Mouse (Mus musculus): ENCODE measurements around the gene Kif4.

The Kif4 gene

DNA sequence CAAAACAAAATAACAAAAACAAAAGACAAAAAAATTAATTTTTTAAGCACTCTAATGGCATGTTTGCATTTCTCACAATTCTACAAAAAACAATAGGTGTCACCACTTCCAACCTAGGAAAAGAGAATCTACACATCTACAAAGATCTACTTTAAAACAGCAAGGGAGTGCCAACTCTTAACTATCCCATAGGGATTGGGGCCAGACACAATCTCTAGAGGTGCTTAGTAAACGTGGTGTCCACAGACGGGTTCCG lies at the start of gene Kif4:
Kif4 (plus strand) TSS at position 192 of the 256 bp plus-strand sequence.
- no peak for DNase-seq

- DNase-seq, result no peak
Observed at GRCm38 (mm10) chrX:100594791-100595190, 30.7 kb upstream of the Kif4 start, which contains the start of gene P2ry4. TSS of gene P2ry4 (minus strand) at chrX:100594869.

DNA sequence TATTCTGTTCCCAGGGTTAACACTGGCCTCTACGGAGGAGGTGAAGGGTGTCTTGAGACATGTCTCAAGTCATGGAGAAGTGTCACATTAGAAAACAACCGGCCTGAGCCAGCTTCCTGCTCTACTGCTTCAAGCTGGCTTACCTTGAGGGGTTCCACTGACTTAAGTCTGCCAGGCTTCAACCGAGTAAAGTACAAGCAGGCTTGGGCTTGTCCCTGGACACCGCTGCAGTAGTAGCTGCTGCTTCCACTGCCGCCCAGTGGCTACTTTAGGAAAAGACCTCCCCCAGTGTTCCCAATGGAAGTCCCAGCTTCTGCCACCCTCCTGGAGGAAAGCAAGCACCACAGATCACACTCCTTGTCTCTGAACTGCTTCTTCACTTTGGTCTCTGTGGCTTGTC lies 28.1 kb upstream of the Kif4 start:
- DNase-seq, result no peak

GRCm38 (mm10) chrX:100599755-100600154 lies 25.8 kb upstream of the Kif4 start:
- no peak for DNase-seq

- DNase-seq, result no peak
Observed at GRCm38 (mm10) chrX:100605314-100605713, 20.2 kb upstream of the Kif4 start, which contains the start of gene Arr3. TSS of gene Arr3 (plus strand) at chrX:100605497.

GRCm38 (mm10) chrX:100618488-100618887 lies 7.0 kb upstream of the Kif4 start:
- DNase-seq, result no peak

- DNase-seq, result no peak
Observed at GRCm38 (mm10) chrX:100621366-100621765, 4.2 kb upstream of the Kif4 start.

- DNase-seq, result no peak
Observed at GRCm38 (mm10) chrX:100624242-100624641, 1.3 kb upstream of the Kif4 start.

GRCm38 (mm10) chrX:100625146-100625545 lies 391 bp upstream of the Kif4 start:
- no peak for DNase-seq

DNA sequence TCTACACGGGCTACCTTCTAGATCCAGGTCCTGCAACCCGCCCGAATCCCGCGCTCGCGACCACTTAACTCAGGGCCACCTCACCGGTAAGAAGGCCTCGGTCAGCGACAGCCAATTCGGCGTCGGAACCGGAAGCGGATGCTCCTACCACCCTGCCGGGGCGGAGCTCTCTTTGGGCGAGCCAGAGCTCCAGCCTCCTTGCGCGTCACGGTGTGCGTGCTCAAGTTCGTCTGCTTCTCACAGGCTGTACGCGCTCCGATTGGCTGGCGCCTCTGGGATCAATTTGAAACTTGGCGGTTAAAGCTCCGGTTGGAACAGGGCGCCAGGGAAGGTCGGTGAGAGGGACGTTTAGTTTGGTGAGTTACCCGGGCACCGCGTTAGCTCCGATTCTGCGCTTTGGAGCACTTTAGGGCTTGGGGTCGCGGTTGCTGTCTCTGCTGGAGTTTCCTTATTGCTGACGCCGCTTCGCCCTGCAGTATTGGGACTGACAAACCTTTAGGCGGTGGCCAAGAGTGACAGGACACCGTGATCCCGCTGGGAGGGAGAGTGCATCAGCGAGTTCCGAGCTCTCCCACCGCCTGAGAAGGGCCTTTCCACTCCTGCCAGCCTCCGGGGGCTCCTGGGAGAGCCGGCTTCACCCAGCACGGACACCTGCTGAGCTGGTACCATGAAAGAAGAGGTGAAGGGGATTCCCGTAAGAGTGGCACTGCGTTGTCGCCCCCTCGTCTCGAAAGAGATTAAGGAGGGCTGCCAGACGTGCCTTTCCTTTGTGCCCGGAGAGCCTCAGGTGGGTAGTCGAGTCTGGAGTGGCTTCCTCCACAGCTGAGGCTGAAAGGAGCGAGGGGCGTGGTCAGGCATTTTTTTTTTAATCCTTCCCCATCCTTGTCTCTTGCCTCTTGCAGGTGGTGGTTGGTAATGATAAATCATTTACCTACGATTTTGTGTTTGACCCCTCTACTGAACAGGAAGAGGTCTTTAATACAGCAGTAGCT lies 561 bp downstream of the Kif4 start, which contains the start of gene Pdzd11:
Pdzd11 (minus strand) TSS at position 767 of the 992 bp plus-strand sequence.
- DNase-seq, result peak; percentile 71 to 73

DNA sequence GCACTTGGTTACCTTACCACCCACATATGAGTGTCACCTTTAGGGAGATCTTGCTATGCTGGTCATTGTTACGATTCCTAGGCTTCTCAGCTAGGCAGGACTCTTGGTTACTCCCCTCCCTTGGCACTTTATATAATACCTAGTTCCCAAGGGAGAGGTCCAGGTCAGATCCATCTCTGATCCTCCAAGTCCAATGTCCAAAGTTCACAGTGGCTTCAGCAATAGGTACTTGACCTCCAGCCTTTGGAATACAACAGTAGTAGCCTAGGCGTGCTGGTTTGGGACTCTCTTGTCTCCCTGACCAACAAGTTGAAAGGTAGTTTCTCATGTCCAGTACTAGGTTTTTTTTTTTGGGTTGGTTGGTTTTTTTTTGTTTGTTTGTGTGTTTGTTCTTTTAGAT lies 3.5 kb downstream of the Kif4 start:
- DNase-seq, result no peak

GRCm38 (mm10) chrX:100638477-100638876 lies 12.9 kb downstream of the Kif4 start:
- no peak for DNase-seq

DNA sequence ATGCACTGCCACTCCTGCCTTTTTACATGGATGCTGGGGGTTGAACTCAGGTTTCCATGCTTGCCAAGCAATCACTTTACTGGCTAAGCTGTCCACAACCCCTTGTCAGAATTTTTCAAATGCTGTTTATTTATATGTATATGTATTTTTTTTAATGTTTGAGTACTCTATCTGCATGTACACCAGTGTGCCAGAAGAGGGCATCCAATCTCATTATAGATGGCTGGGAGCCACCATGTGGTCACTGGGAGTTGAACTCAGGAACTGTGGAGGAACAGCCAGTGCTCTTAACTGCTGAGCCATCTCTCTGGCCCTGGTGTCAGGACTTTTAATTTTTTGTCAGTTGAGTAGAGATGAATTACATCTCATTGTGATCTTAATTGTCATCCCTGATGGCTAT lies 27.3 kb downstream of the Kif4 start:
- DNase-seq, result no peak

DNA sequence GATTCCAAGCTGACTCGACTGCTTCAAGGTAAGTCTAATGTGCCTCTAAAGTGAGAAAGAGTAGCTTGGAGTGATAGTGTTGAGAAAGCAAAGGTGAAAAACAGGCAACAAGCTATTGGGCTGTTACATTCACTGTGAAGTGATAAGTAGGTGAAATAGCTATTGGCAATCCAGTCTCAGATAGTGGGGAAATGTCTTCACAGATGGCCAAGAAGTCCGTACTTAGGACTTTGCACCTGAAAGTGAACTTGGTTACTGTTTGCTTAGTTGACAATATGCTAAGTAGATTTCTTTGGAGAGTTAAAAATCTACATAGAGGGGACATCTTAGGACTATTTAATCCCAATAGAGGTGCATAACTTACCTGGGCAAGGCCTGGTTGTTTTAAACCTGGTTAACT lies 39.3 kb downstream of the Kif4 start:
- no peak for DNase-seq

DNA sequence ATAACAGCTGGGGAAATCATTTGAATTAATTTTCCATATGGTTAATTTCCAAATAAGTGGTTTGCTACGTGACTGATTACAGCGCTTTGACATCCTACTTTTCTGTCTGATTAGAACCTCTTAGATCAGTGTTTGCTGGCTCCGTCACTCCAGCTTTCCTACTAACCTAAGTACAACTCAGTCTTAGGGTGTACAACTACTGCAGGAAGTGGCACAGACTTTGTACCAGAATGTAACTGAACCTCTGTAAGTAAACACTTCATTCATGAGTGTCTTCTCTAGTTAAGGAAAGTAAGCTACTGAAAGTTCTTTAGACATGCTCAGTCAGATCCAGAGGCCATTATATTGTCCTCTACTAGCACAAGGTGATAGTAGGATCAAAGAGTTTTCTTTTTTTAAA lies 52.7 kb downstream of the Kif4 start:
- no peak for DNase-seq

- no peak for DNase-seq
Observed at GRCm38 (mm10) chrX:100686527-100686926, 61.0 kb downstream of the Kif4 start.

GRCm38 (mm10) chrX:100687360-100688032 lies 62.0 kb downstream of the Kif4 start:
- DNase-seq, result no peak

GRCm38 (mm10) chrX:100688033-100688370 lies 62.5 kb downstream of the Kif4 start:
- DNase-seq, result no peak

DNA sequence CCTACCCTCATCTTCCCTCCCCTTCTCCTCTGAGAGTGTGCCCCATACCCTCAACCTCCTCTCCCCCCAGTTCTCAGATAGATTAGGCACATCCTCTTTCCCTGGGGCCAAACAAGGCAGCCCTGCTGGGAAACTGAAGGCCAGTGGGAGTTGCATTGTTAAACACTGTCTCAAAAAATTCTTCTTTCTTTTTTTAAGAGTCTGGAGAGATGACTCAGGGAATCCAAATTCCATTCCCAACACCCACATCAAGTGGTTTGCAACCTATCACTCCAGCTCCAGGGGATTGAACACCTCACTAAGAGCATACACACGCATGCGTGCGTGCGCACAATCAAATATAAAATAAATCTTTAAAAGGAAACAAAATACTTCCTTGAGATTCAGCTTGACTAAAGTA lies 71.2 kb downstream of the Kif4 start:
- no peak for DNase-seq

- DNase-seq, result no peak
Observed at GRCm38 (mm10) chrX:100708032-100708431, 82.5 kb downstream of the Kif4 start.

DNA sequence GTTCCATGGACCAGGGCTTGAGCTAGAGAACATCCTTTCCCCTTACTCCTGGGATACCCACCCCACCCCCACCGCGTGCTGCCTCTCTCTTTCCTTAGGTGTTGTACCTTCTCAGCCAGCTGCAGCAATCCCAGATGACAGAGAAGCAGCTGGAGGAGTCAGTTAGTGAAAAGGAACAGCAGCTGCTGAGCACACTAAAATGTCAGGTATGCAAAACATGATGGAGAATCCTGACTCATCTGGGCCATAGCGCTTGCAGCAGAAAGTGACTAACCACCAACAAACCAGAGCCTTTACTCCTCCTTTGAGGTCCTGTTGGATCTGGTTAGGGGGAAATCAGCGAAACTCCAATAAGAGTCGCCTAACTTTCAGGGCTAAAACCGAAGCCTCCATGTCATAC lies 90.6 kb downstream of the Kif4 start:
- no peak for DNase-seq

GRCm38 (mm10) chrX:100728947-100729346 lies 103.4 kb downstream of the Kif4 start:
- no peak for DNase-seq

- no peak for DNase-seq
Observed at GRCm38 (mm10) chrX:100729665-100730188, 104.2 kb downstream of the Kif4 start, which contains the start of gene Gdpd2. TSS of gene Gdpd2 (plus strand) at chrX:100729873.

- DNase-seq, result no peak
Observed at GRCm38 (mm10) chrX:100730266-100730665, 104.7 kb downstream of the Kif4 start.
